In the genomic region with DNA sequence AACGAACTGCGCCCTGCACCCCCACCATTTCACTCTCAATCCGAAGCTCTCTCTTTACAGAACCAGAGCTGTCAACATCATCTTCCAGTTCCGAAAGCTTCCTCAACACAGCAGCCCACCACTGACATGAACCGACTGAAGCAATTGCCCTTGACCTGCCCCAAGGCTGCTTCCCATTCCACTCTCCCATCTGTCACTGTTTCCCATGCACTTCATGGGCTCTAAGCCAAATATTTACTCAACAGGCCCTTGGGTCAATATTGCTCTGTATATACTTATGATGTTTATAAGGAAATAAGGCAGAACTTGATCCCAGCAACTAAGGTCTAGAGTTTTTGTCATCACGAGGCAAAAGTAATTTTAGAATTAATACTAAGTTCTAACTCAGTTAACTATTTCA, we compare ENCODE assay signal across 11 mouse cellular contexts.
DNase-seq lines count a peak whose midpoint lies in the region; ATAC-seq and TF ChIP-seq lines count a peak whose summit lies in the region.
"Had no signal": no experiment of that assay in that cellular context is flagged by ENCODE, and none has a peak within 500 bp of the region (broad histone marks: within the 10 kb centered on the region; RNA-seq: fewer than 3 reads in every experiment).

No protein-coding gene starts in this region.

- no peak overlapping the region for H3K4me2 ChIP-seq in kidney, postnatal 0 days (ENCODE audit: low read length)
- H3K4me2 ChIP-seq: embryonic facial prominence, embryonic 12.5 days; midbrain, embryonic 15.5 days had no signal

- no peaks in the 10 kb centered on the region for H3K9me3 ChIP-seq in kidney, postnatal 0 days (replicated peaks; ENCODE audit: low read length)
- H3K9me3 ChIP-seq: embryonic facial prominence, embryonic 12.5 days; midbrain, embryonic 15.5 days had no signal

- no peak for ATAC-seq in kidney, postnatal 0 days (replicated peaks; ENCODE audit: low FRiP score, low read depth)
- ATAC-seq: midbrain, embryonic 15.5 days had no signal

- no peaks in the 10 kb centered on the region for H3K4me1 ChIP-seq in kidney, postnatal 0 days (replicated peaks; ENCODE audit: insufficient read depth, low read length)
- H3K4me1 ChIP-seq: embryonic facial prominence, embryonic 12.5 days; midbrain, embryonic 15.5 days had no signal

- peaks cover 16% of the 10 kb centered on the region; the same call in 1 of the 2 replicates for H3K36me3 ChIP-seq in kidney, postnatal 0 days (ENCODE audit: insufficient read depth, low read length)

- DNase-seq in kidney, postnatal 0 days (ENCODE audit: low spot score) = peak; percentile 34
- DNase-seq in kidney, adult 18-20 months = no peak
- peak; percentile 30 for DNase-seq in adrenal gland, postnatal 10 days
- peak; percentile 41 to 46 for DNase-seq in adrenal gland, postnatal 36 days
- peak; percentile 36 for DNase-seq in lung, postnatal 10 days
- DNase-seq in cerebellum, postnatal 4 days (ENCODE audit: low spot score in 2 of 2) = no peak
- DNase-seq in layer of hippocampus, postnatal 25 days (ENCODE audit: extremely low spot score in 1 of 2, low spot score in 1 of 2) = no peak
- DNase-seq: cerebellum, adult 9-11 months had no signal

- no peak overlapping the region for H3K9ac ChIP-seq in kidney, postnatal 0 days (ENCODE audit: low read depth, low read length)
- H3K9ac ChIP-seq: embryonic facial prominence, embryonic 12.5 days; liver, embryonic 14.5 days; midbrain, embryonic 15.5 days had no signal

- H3K27ac ChIP-seq in kidney, postnatal 0 days = no peak overlapping the region
- H3K27ac ChIP-seq: embryonic facial prominence, embryonic 12.5 days; liver, embryonic 14.5 days; midbrain, embryonic 15.5 days had no signal

- 53% methylated on average over 6 of the region's 6 CpGs for WGBS in kidney, postnatal 0 days

- TF ChIP-seq CTCF in kidney, postnatal 0 days (IDR thresholded peaks at IDR 0.05; ENCODE audit: low read depth) = no peak

- no peak overlapping the region for H3K4me3 ChIP-seq in kidney, postnatal 0 days (replicated peaks; ENCODE audit: low read depth, low read length)
- H3K4me3 ChIP-seq: embryonic facial prominence, embryonic 12.5 days; midbrain, embryonic 15.5 days had no signal

- no peaks in the 10 kb centered on the region for H3K27me3 ChIP-seq in kidney, postnatal 0 days (ENCODE audit: insufficient read depth, low read length)
- H3K27me3 ChIP-seq: embryonic facial prominence, embryonic 12.5 days; midbrain, embryonic 15.5 days had no signal

Comparison
In these comparisons a context has a peak if more than half of its experiments do, and no peak if none do; other contexts are left out.
1. DNase-seq: peak in kidney, postnatal 0 days (single experiment), adrenal gland, postnatal 10 days (single experiment), adrenal gland, postnatal 36 days (2 of 2) and lung, postnatal 10 days (single experiment); none in kidney, adult 18-20 months (single experiment), cerebellum, postnatal 4 days (0 of 2) and layer of hippocampus, postnatal 25 days (0 of 2).